Comparison of ENCODE assay signal across 9 mouse cellular contexts in genomic region chr8:127065113-127065473, GRCm38 (mm10). TPM values are rescaled to one million over a fixed set of nuclear protein-coding genes. Genes with fewer than 3 reads are reported as not detected.
A peak's percentile ranks its signal among the peaks of the same experiment; 100 is the strongest.
DNase-seq lines count a peak whose midpoint lies in the region; ATAC-seq and TF ChIP-seq lines count a peak whose summit lies in the region.
"Had no signal": no experiment of that assay in that cellular context is flagged by ENCODE, and none has a peak within 500 bp of the region (broad histone marks: within the 10 kb centered on the region; RNA-seq: fewer than 3 reads in every experiment).

No protein-coding gene starts in this region.

- H3K27ac ChIP-seq in kidney, embryonic 14.5 days (ENCODE audit: low read depth, low read length) = peak overlapping the region; percentile 98; the same call in 1 of the 2 replicates
- peak overlapping the region; percentile 97 for H3K27ac ChIP-seq in embryonic facial prominence, embryonic 14.5 days (replicated peaks; ENCODE audit: low read depth, low read length)
- peak overlapping the region; percentile 95; the same call in 1 of the 2 replicates for H3K27ac ChIP-seq in intestine, postnatal 0 days (ENCODE audit: low read depth, low read length)
- H3K27ac ChIP-seq in neural tube, embryonic 12.5 days = no peak overlapping the region

- no peaks in the 10 kb centered on the region for H3K36me3 ChIP-seq in kidney, embryonic 14.5 days (ENCODE audit: control insufficient read depth, insufficient read depth, low read length)
- H3K36me3 ChIP-seq in embryonic facial prominence, embryonic 14.5 days (ENCODE audit: control insufficient read depth, insufficient read depth, low read length) = no peaks in the 10 kb centered on the region
- H3K36me3 ChIP-seq in intestine, postnatal 0 days (ENCODE audit: control insufficient read depth, insufficient read depth) = no peaks in the 10 kb centered on the region
- no peaks in the 10 kb centered on the region for H3K36me3 ChIP-seq in neural tube, embryonic 12.5 days

- peak overlapping the region; percentile 98 for H3K9ac ChIP-seq in kidney, embryonic 14.5 days (ENCODE audit: low read depth, low read length)
- peak overlapping the region; percentile 98 for H3K9ac ChIP-seq in embryonic facial prominence, embryonic 14.5 days (ENCODE audit: low read depth, low read length)
- H3K9ac ChIP-seq in intestine, postnatal 0 days (ENCODE audit: low read depth, low read length) = peak overlapping the region; percentile 87
- H3K9ac ChIP-seq in neural tube, embryonic 12.5 days = peak overlapping the region; percentile 95

- H3K4me1 ChIP-seq in kidney, embryonic 14.5 days (ENCODE audit: control insufficient read depth, insufficient read depth, low read length) = peaks cover 17% of the 10 kb centered on the region; the same call in 1 of the 2 replicates
- peaks cover 51% of the 10 kb centered on the region for H3K4me1 ChIP-seq in embryonic facial prominence, embryonic 14.5 days (ENCODE audit: control insufficient read depth, insufficient read depth, low read length)
- 0 out of 2 replicates have a peak, but pooled peaks cover 8% of the 10 kb centered on the region for H3K4me1 ChIP-seq in intestine, postnatal 0 days (replicated peaks; ENCODE audit: control insufficient read depth, insufficient read depth, low read length)
- peaks cover 33% of the 10 kb centered on the region for H3K4me1 ChIP-seq in neural tube, embryonic 12.5 days

- peak overlapping the region; percentile 96 for H3K4me3 ChIP-seq in kidney, embryonic 14.5 days (ENCODE audit: low read length)
- H3K4me3 ChIP-seq in embryonic facial prominence, embryonic 14.5 days (ENCODE audit: low read depth, low read length) = peak overlapping the region; percentile 97
- H3K4me3 ChIP-seq in intestine, postnatal 0 days (ENCODE audit: low read depth, low read length) = peak overlapping the region; percentile 93
- H3K4me3 ChIP-seq in neural tube, embryonic 12.5 days = peak overlapping the region; percentile 94

- 5% methylated on average over 10 of the region's 10 CpGs for WGBS in kidney, embryonic 14.5 days
- 3% methylated on average over 10 of the region's 10 CpGs for WGBS in embryonic facial prominence, embryonic 14.5 days
- WGBS in intestine, postnatal 0 days = 5% methylated on average over 10 of the region's 10 CpGs
- WGBS in neural tube, embryonic 12.5 days = 2% methylated on average over 10 of the region's 10 CpGs

- H3K9me3 ChIP-seq in kidney, embryonic 14.5 days (ENCODE audit: control insufficient read depth, low read length) = no peaks in the 10 kb centered on the region
- no peaks in the 10 kb centered on the region for H3K9me3 ChIP-seq in embryonic facial prominence, embryonic 14.5 days (ENCODE audit: control insufficient read depth, low read length)
- no peaks in the 10 kb centered on the region for H3K9me3 ChIP-seq in intestine, postnatal 0 days (ENCODE audit: control insufficient read depth)
- H3K9me3 ChIP-seq in neural tube, embryonic 12.5 days = no peaks in the 10 kb centered on the region

- TF ChIP-seq CTCF in intestine, postnatal 0 days (IDR thresholded peaks at IDR 0.05; ENCODE audit: low read depth) = no peak

- ATAC-seq in kidney, embryonic 14.5 days (ENCODE audit: low FRiP score, low TSS enrichment) = no peak
- ATAC-seq in embryonic facial prominence, embryonic 14.5 days (ENCODE audit: low read depth) = no peak
- ATAC-seq in intestine, postnatal 0 days = no peak
- no peak for ATAC-seq in neural tube, embryonic 12.5 days (ENCODE audit: low FRiP score, low read depth)

- peak overlapping the region; percentile 75 for H3K4me2 ChIP-seq in kidney, embryonic 14.5 days (replicated peaks; ENCODE audit: low read depth, low read length)
- peak overlapping the region; percentile 66 for H3K4me2 ChIP-seq in embryonic facial prominence, embryonic 14.5 days (ENCODE audit: low read depth, low read length)
- H3K4me2 ChIP-seq in intestine, postnatal 0 days (replicated peaks; ENCODE audit: low read depth) = peak overlapping the region; percentile 90
- H3K4me2 ChIP-seq in neural tube, embryonic 12.5 days (replicated peaks) = peak overlapping the region; percentile 73

- no peaks in the 10 kb centered on the region for H3K27me3 ChIP-seq in kidney, embryonic 14.5 days (ENCODE audit: control insufficient read depth, insufficient read depth, low read length)
- no peaks in the 10 kb centered on the region for H3K27me3 ChIP-seq in embryonic facial prominence, embryonic 14.5 days (replicated peaks; ENCODE audit: control insufficient read depth, insufficient read depth, low read length)
- no peaks in the 10 kb centered on the region for H3K27me3 ChIP-seq in intestine, postnatal 0 days (replicated peaks; ENCODE audit: control insufficient read depth, insufficient read depth, low read length)
- H3K27me3 ChIP-seq in neural tube, embryonic 12.5 days (replicated peaks) = no peaks in the 10 kb centered on the region
- H3K27me3 ChIP-seq: Patski had no signal

- DNase-seq in kidney, postnatal 14 days = no peak
- DNase-seq in embryonic facial prominence, embryonic 14.5 days (ENCODE audit: low spot score) = peak; percentile 21
- no peak for DNase-seq in adrenal gland, postnatal 14 days
- DNase-seq in left cerebral cortex, adult 11 months (ENCODE audit: low spot score) = no peak
- DNase-seq in cerebellum, postnatal 36 days = no peak

RNA-seq across cellular contexts. Expression of gene Pard3, which starts 1.4 kb away (rescaled TPM):
- polyA plus RNA-seq in kidney, embryonic 14.5 days (2014; fragmentation: Nextera tagmentation; extraction: Ambion mirVana) = 20.1 and 36.9 TPM in 2 replicates
- 35.4 and 38.7 TPM in 2 replicates for polyA plus RNA-seq in embryonic facial prominence, embryonic 14.5 days (2014; fragmentation: Nextera tagmentation; extraction: Ambion mirVana)
- polyA plus RNA-seq in intestine, postnatal 0 days (2015; fragmentation: Nextera tagmentation; extraction: Ambion mirVana) = 12.5 and 14.2 TPM in 2 replicates
- polyA plus RNA-seq in neural tube, embryonic 12.5 days (2016; fragmentation: Nextera tagmentation; extraction: Ambion mirVana) = 35.7 and 41.1 TPM in 2 replicates
- total RNA-seq in adrenal gland, postnatal 14 days (2021) = 37.8 and 40.2 TPM in 2 replicates
